Mouse (Mus musculus): ENCODE measurements around the gene Cdh23.

DNA sequence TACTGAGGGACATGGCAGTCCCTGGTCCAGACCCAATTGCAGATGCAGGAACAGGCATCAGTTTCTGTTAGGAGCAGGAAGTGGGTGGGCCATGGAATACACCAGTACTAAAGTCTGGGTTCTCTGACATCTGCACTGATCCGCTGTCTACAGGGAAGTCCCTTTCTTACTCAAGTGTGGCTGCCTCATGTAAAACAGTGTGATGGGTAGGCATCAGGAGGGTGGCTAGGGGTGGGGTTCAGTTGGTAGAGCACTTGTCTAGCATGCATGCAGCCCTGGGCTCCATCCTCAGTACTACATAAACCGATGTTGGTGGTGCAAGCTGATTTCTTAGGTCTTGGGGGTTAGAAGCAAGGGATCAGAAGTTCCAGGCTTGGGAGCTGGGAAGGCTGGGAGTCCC is 282.5 kb downstream of the Cdh23 start:
- TF ChIP-seq CTCF (IDR thresholded peaks at IDR 0.05) (no peak), EP300 (IDR thresholded peaks at IDR 0.05) (no peak)

Measured in lung, postnatal 0 days (tissue).